Mouse (Mus musculus) limb, embryonic 14.5 days (tissue): ENCODE data around the gene Zmpste24. TPM values are rescaled to one million over a fixed set of nuclear protein-coding genes. Genes with fewer than 3 reads are reported as not detected.
"Not testable (repeated sequence)": the region's sequence is repeated elsewhere in the genome, so short reads cannot be mapped to it uniquely, and the experiment has no call there.

ENCODE experiments used
- ATAC-seq: fragments of 200-750 bp; cut with Nextera tagmentation; 2 replicates; pipeline ENCODE4 v1.8.0; 2017; ENCODE audit warnings: low read depth, moderate number of reproducible peaks, moderate TSS enrichment; ENCODE audit not compliant: low FRiP score
- DNase-seq: peaks from one replicate; pipeline ENCODE4 v3.0.0-alpha.2; 2015; ENCODE audit warnings: low spot score
- H3K27ac ChIP-seq: fragments of 300-500 bp; sonication (generic); replicated peaks from 2 replicates; pipeline ENCODE4 v1.5.1; 2014; ENCODE audit warnings: low read depth, mild to moderate bottlenecking, low read length, moderate library complexity, mixed read lengths
- H3K27me3 ChIP-seq: fragments of 300-500 bp; sonication (generic); 2 replicates; pipeline ENCODE4 v1.6.1; 2014; ENCODE audit warnings: low read length, mixed read lengths; ENCODE audit not compliant: control insufficient read depth, insufficient read depth
- H3K36me3 ChIP-seq: fragments of 300-500 bp; sonication (generic); 2 replicates; pipeline ENCODE4 v1.6.1; 2014; ENCODE audit warnings: mild to moderate bottlenecking, low read length, moderate library complexity, mixed read lengths; ENCODE audit not compliant: control insufficient read depth, insufficient read depth
- H3K4me1 ChIP-seq: fragments of 300-500 bp; sonication (generic); 2 replicates; pipeline ENCODE4 v1.6.1; 2014; ENCODE audit warnings: antibody characterized with exemption, low read length, mixed read lengths; ENCODE audit not compliant: control insufficient read depth, insufficient read depth
- H3K4me2 ChIP-seq: fragments of 300-500 bp; sonication (generic); replicated peaks from 2 replicates; pipeline ENCODE4 v1.6.1; 2014; ENCODE audit warnings: low read depth, mild to moderate bottlenecking, low read length, moderate library complexity; ENCODE audit not compliant: severe bottlenecking
- H3K4me3 ChIP-seq: fragments of 300-500 bp; sonication (generic); replicated peaks from 2 replicates; pipeline ENCODE4 v1.5.1; 2014; ENCODE audit warnings: low read length
- H3K9ac ChIP-seq: fragments of 300-500 bp; sonication (generic); 2 replicates; pipeline ENCODE4 v1.6.1; 2014; ENCODE audit warnings: mild to moderate bottlenecking, low read depth, low read length, moderate library complexity; ENCODE audit not compliant: severe bottlenecking
- H3K9me3 ChIP-seq: fragments of 300-500 bp; sonication (generic); 2 replicates; pipeline ENCODE4 v1.6.1; 2016; ENCODE audit warnings: low read length; ENCODE audit not compliant: control insufficient read depth
- POLR2A ChIP-seq: fragments of 200-500 bp; IDR thresholded peaks from 2 replicates; pipeline ENCODE4 v1.8.0; 2012; ENCODE audit warnings: inconsistent platforms, mild to moderate bottlenecking, moderate library complexity, borderline replicate concordance; ENCODE audit not compliant: insufficient read depth, insufficient read length; ENCODE audit errors: extremely low read depth
- WGBS: fragments of 180-500 bp; shearing (Covaris S2); extraction: QIAGEN DNeasy Blood & Tissue Kit; methylation state at CpG from one replicate; pipeline ENCODE4 v1.1.7; 2014; 5-methylcytosine and 5-hydroxymethylcytosine counted together
- polyA plus RNA-seq, 2 experiments: library from polyadenylated mRNA; depleted of rRNA in 1 of 2; stranded (reverse) in 1 of 2; unstranded in 1 of 2; fragments of >200 nt; fragmentation: Nextera tagmentation in 1 of 2; extraction: Ambion mirVana in 1 of 2; gene quantifications; 2 replicates each; pipeline versions ENCODE4 v1.2.1 to v1.2.3; 2012 to 2014

The Zmpste24 gene
- polyA plus RNA-seq, 2 experiments = 19.0 to 22.6 TPM

GRCm38 (mm10) chr4:121084506-121084905, 13.5 kb downstream of the Zmpste24 start:
- Histone ChIP-seq H3K27me3 (no peaks in the 10 kb centered on the region), H3K27ac (no peak overlapping the region), H3K4me2 (no peak overlapping the region), H3K9me3 (no peaks in the 10 kb centered on the region), H3K36me3 (peaks cover 70% of the 10 kb centered on the region), H3K4me1 (no peaks in the 10 kb centered on the region), H3K4me3 (no peak overlapping the region), H3K9ac (no peak overlapping the region)
- no peak for DNase-seq
- ATAC-seq = no peak
- TF ChIP-seq POLR2A = no peak

DNA sequence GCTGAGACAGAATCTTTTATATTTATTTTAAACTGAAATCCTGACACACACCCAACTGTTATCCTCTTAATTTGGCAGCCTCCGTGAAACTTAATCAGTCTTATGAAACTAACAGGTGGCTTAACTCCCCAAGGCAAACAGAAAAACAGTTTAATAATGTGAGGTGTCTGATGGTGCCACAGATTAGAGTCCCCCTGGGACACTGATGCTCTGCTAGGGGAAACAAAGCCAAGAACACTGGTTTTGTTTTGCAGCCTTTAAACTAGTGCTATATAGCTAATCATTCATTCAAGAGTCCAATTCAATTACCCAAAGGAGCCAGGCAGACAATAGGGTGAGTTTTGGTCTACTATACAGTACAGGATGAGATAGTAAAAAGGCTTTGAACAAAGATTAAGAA, 17.6 kb downstream of the Zmpste24 start:
- no peak overlapping the region for H3K4me2 ChIP-seq
- no peak overlapping the region for H3K27ac ChIP-seq
- H3K4me3 ChIP-seq = no peak overlapping the region
- no peaks in the 10 kb centered on the region for H3K9me3 ChIP-seq
- DNase-seq (no peak), ATAC-seq (no peak)
- H3K36me3 ChIP-seq = peaks cover 76% of the 10 kb centered on the region
- WGBS = 88% methylated on average over 1 of the region's 1 CpGs
- no peak overlapping the region for H3K9ac ChIP-seq
- TF ChIP-seq POLR2A = no peak
- no peaks in the 10 kb centered on the region for H3K4me1 ChIP-seq
- H3K27me3 ChIP-seq = no peaks in the 10 kb centered on the region

- 84% methylated on average over 3 of the region's 3 CpGs for WGBS
Measured at GRCm38 (mm10) chr4:121077915-121078646, 20.0 kb downstream of the Zmpste24 start.

DNA sequence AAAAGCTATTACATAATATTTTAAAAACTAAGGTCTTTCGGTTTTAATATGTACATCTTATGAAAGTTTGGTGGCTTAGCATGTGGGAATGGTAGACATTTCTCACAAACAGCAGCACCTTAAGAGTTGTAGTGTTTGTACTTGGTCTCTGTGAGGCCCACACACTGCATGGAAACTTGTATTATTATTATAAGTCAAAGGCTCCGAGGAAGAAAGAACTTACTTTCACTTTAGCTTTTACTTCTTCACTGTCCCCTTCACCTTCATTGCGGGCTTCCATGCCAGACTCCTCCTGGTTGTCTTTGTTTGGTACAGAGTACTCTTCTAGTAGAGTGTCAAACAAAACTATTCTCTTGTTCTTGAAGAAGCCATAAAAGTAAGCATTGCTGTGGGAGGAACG, 23.8 kb downstream of the Zmpste24 start:
- no peak for DNase-seq
- H3K4me1 ChIP-seq = no peaks in the 10 kb centered on the region
- no peak overlapping the region for H3K9ac ChIP-seq
- ATAC-seq = no peak
- 89% methylated on average over 4 of the region's 4 CpGs for WGBS
- no peak overlapping the region for H3K4me2 ChIP-seq
- H3K36me3 ChIP-seq = peaks cover 58% of the 10 kb centered on the region
- no peak overlapping the region for H3K27ac ChIP-seq
- no peak for TF ChIP-seq POLR2A
- no peaks in the 10 kb centered on the region for H3K9me3 ChIP-seq
- no peaks in the 10 kb centered on the region for H3K27me3 ChIP-seq
- no peak overlapping the region for H3K4me3 ChIP-seq

More at GRCm38 (mm10) chr4:121077915-121078646, 20.0 kb downstream of the Zmpste24 start:
- H3K4me2 ChIP-seq = no peak overlapping the region
- H3K36me3 ChIP-seq = peaks cover 77% of the 10 kb centered on the region
- H3K27me3 ChIP-seq = no peaks in the 10 kb centered on the region
- ATAC-seq = no peak
- H3K4me3 ChIP-seq = no peak overlapping the region
- TF ChIP-seq POLR2A = no peak
- H3K9me3 ChIP-seq = no peaks in the 10 kb centered on the region
- no peaks in the 10 kb centered on the region for H3K4me1 ChIP-seq
- DNase-seq = no peak
- H3K9ac ChIP-seq = no peak overlapping the region
- no peak overlapping the region for H3K27ac ChIP-seq

DNA sequence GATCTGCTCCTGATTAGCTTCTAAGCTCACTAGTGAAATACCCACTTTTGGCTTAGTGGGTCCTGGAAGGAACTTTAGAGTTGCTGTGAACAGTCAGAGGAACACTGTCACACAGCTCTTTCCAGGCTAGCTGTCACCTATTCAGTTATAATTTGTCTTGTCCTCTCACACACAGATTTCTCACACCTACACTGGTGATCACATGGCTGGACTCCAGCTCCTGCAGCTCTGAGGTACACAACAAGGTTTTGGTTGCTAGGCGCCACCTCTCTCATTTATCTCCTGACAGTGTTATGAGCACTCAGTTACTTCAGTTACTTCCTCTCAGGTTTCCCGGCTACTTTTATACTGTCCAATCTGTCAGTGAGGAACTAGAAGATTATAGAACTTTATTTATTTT, 32.7 kb downstream of the Zmpste24 start:
- Histone ChIP-seq H3K4me2 (no peak overlapping the region), H3K9ac (no peak overlapping the region), H3K9me3 (no peaks in the 10 kb centered on the region), H3K27ac (no peak overlapping the region), H3K27me3 (no peaks in the 10 kb centered on the region), H3K4me3 (no peak overlapping the region), H3K36me3 (peaks cover 63% of the 10 kb centered on the region), H3K4me1 (no peaks in the 10 kb centered on the region)
- no peak for DNase-seq
- no peak for ATAC-seq
- WGBS = 84% methylated on average over 2 of the region's 2 CpGs
- no peak for TF ChIP-seq POLR2A

DNA sequence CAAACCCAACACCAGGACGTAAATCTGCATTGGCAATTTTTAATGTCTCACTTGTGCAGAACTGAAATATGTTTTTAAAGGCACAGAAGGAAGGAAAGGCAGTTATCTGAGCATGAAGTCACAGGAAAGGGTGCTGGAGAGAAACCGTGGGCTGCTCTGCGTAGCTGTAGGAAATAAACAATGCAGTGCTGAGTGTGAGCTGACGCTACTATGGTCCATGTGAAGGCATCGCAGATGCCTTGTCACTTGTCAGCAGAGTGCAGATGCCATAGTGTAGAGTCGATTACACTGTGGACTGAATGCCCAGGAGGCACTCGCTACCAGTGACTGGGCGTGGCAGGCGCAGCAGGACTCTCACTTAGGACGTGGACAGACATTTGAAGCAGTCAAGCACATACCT, 38.8 kb downstream of the Zmpste24 start:
- not testable (repeated sequence) for H3K27me3 ChIP-seq, H3K4me1 ChIP-seq, H3K9ac ChIP-seq, H3K9me3 ChIP-seq, H3K4me3 ChIP-seq, DNase-seq, ATAC-seq, H3K4me2 ChIP-seq, H3K27ac ChIP-seq
- H3K36me3 ChIP-seq = peaks cover 35% of the 10 kb centered on the region
- 91% methylated on average over 9 of the region's 10 CpGs for WGBS
